8 mouse cellular contexts compared by ENCODE assay signal in the genomic region with DNA sequence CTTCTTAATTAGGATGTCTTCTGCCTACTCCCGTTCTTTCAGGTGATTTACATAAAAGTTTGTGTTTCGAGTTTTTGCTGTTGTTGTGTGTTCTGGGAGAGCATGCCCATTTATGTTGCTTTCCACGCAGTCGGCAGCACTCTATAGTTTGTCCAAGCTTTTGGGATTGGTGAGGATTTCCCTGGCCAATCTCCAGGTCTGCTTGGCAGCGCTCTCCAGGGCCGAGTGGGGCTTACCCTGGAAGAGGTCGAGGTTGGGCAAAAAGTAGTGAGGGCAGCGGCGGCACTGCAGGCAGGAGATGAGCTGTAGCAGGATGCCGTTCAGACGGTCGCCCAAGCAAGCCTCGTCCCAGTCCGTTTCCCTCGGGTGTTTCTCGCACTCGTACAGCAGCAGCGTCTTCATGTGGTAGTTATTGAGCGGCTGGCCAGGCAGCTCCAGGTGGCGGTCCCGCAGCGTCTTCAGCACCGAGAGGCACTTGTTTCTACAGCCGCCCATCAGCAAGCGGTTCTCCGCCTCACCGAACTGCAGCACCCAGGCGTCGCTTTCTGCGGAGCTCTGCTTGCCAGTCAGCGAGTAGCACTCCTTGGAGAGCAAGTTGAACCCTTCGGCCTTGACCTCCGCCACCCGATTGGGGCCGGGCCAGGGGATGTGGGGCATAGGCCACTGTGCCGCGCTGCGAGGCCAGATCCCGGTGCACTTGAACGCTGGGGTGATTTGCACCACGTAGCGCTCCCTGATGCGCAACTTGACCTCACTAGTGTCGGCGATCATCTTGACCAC. TPM values are rescaled to one million over a fixed set of nuclear protein-coding genes. Genes with fewer than 3 reads are reported as not detected.
A peak's percentile ranks its signal among the peaks of the same experiment; 100 is the strongest.
DNase-seq lines count a peak whose midpoint lies in the region; ATAC-seq and TF ChIP-seq lines count a peak whose summit lies in the region.

No protein-coding gene starts in this region.

- 1% methylated on average over 45 of the region's 45 CpGs for WGBS in heart, embryonic 16.5 days
- 7% methylated on average over 45 of the region's 45 CpGs for WGBS in kidney, postnatal 0 days
- under 1% methylated on average over 45 of the region's 45 CpGs for WGBS in liver, postnatal 0 days (ENCODE audit: insufficient replicate concordance)
- WGBS in neural tube, embryonic 13.5 days, result under 1% methylated on average over 45 of the region's 45 CpGs

- peaks cover 3% of the 10 kb centered on the region; the same call in 1 of the 2 replicates for H3K4me1 ChIP-seq in bone marrow macrophage, adult 2 months (ENCODE audit: control insufficient read depth, insufficient read depth, low read length)
- H3K4me1 ChIP-seq in heart, embryonic 16.5 days (ENCODE audit: control insufficient read depth, insufficient read depth, low read length), result peaks cover 11% of the 10 kb centered on the region
- peaks cover 7% of the 10 kb centered on the region; the same call in 1 of the 2 replicates for H3K4me1 ChIP-seq in kidney, postnatal 0 days (replicated peaks; ENCODE audit: insufficient read depth, low read length)
- H3K4me1 ChIP-seq in liver, postnatal 0 days (ENCODE audit: insufficient read depth), result peaks cover 3% of the 10 kb centered on the region; the same call in 1 of the 2 replicates
- peaks cover 49% of the 10 kb centered on the region for H3K4me1 ChIP-seq in neural tube, embryonic 13.5 days (replicated peaks)

- peak overlapping the region; percentile 48 for H3K9ac ChIP-seq in heart, embryonic 16.5 days (ENCODE audit: low read length)
- H3K9ac ChIP-seq in kidney, postnatal 0 days (ENCODE audit: low read depth, low read length), result no peak overlapping the region
- H3K9ac ChIP-seq in liver, postnatal 0 days (replicated peaks), result peak overlapping the region; percentile 18
- peak overlapping the region; percentile 85 for H3K9ac ChIP-seq in neural tube, embryonic 13.5 days

- no peaks in the 10 kb centered on the region for H3K36me3 ChIP-seq in heart, embryonic 16.5 days (ENCODE audit: control insufficient read depth, insufficient read depth)
- no peaks in the 10 kb centered on the region for H3K36me3 ChIP-seq in kidney, postnatal 0 days (ENCODE audit: insufficient read depth, low read length)
- no peaks in the 10 kb centered on the region for H3K36me3 ChIP-seq in liver, postnatal 0 days (replicated peaks; ENCODE audit: insufficient read depth, low read length)
- H3K36me3 ChIP-seq in neural tube, embryonic 13.5 days, result no peaks in the 10 kb centered on the region

- DNase-seq in CD8-positive naive resting alpha-beta T cell, adult 2 months (ENCODE audit: low read depth in 2 of 2, low spot score in 2 of 2), result peak; percentile 18 to 22
- DNase-seq in kidney, postnatal 0 days (ENCODE audit: low spot score), result peak; percentile 53
- DNase-seq in liver, postnatal 0 days, result peak; percentile 66
- DNase-seq in thymus, adult 18-20 months, result peak; percentile 19 to 20

- H3K27ac ChIP-seq in bone marrow macrophage, adult 2 months (ENCODE audit: insufficient read depth, low read depth, low read length), result no peak overlapping the region
- no peak overlapping the region for H3K27ac ChIP-seq in heart, embryonic 16.5 days (ENCODE audit: low read length)
- no peak overlapping the region for H3K27ac ChIP-seq in kidney, postnatal 0 days
- no peak overlapping the region for H3K27ac ChIP-seq in liver, postnatal 0 days (ENCODE audit: low read depth)
- peak overlapping the region; percentile 99 for H3K27ac ChIP-seq in neural tube, embryonic 13.5 days (replicated peaks)

- peaks cover 22% of the 10 kb centered on the region for H3K27me3 ChIP-seq in heart, embryonic 16.5 days (ENCODE audit: control insufficient read depth, insufficient read depth, low read length)
- peaks cover 44% of the 10 kb centered on the region for H3K27me3 ChIP-seq in kidney, postnatal 0 days (ENCODE audit: insufficient read depth, low read length)
- peaks cover 44% of the 10 kb centered on the region for H3K27me3 ChIP-seq in liver, postnatal 0 days (ENCODE audit: insufficient read depth, low read length)
- H3K27me3 ChIP-seq in neural tube, embryonic 13.5 days, result peaks cover 28% of the 10 kb centered on the region

- TF ChIP-seq EP300 in liver, postnatal 0 days (IDR thresholded peaks at IDR 0.05; ENCODE audit: low read depth), result no peak

- H3K4me3 ChIP-seq in bone marrow macrophage, adult 2 months (ENCODE audit: insufficient read depth, low read length), result peak overlapping the region; percentile 56
- H3K4me3 ChIP-seq in heart, embryonic 16.5 days (ENCODE audit: low read length), result peak overlapping the region; percentile 58
- peak overlapping the region; percentile 25 for H3K4me3 ChIP-seq in kidney, postnatal 0 days (replicated peaks; ENCODE audit: low read depth, low read length)
- H3K4me3 ChIP-seq in liver, postnatal 0 days (ENCODE audit: low read depth, low read length), result peak overlapping the region; percentile 43
- peak overlapping the region; percentile 64 for H3K4me3 ChIP-seq in neural tube, embryonic 13.5 days

- no peak for TF ChIP-seq POLR2A in bone marrow macrophage, adult 2 months (IDR thresholded peaks at IDR 0.05; ENCODE audit: borderline replicate concordance, low read depth, low read length)

- ATAC-seq in erythroblast, adult 5-6 weeks (replicated peaks; ENCODE audit: low FRiP score, poor library complexity, severe bottlenecking), result peak; percentile 49
- ATAC-seq in heart, embryonic 16.5 days (replicated peaks; ENCODE audit: extremely low read depth, insufficient read depth, low FRiP score), result peak; percentile 45; the same call in 1 of the 2 replicates
- ATAC-seq in kidney, postnatal 0 days (replicated peaks; ENCODE audit: low FRiP score, low read depth), result 0 out of 2 replicates have a peak, but pooled peaks have one; percentile 52
- peak; percentile 84 for ATAC-seq in liver, postnatal 0 days
- no peak for ATAC-seq in neural tube, embryonic 13.5 days (ENCODE audit: low read depth)

- H3K4me2 ChIP-seq in heart, embryonic 16.5 days (ENCODE audit: low read depth, low read length), result peak overlapping the region; percentile 66
- H3K4me2 ChIP-seq in kidney, postnatal 0 days (ENCODE audit: low read length), result peak overlapping the region; percentile 53
- H3K4me2 ChIP-seq in liver, postnatal 0 days (ENCODE audit: low read depth, low read length), result peak overlapping the region; percentile 68
- H3K4me2 ChIP-seq in neural tube, embryonic 13.5 days, result peak overlapping the region; percentile 69

- TF ChIP-seq CTCF in bone marrow macrophage, adult 2 months (IDR thresholded peaks at IDR 0.05; ENCODE audit: low read depth, low read length), result no peak
- no peak for TF ChIP-seq CTCF in kidney, postnatal 0 days (IDR thresholded peaks at IDR 0.05; ENCODE audit: low read depth)
- no peak for TF ChIP-seq CTCF in liver, postnatal 0 days (IDR thresholded peaks at IDR 0.05; ENCODE audit: low read depth)

- H3K9me3 ChIP-seq in heart, embryonic 16.5 days (replicated peaks; ENCODE audit: control insufficient read depth, low read length), result no peaks in the 10 kb centered on the region
- no peaks in the 10 kb centered on the region for H3K9me3 ChIP-seq in kidney, postnatal 0 days (replicated peaks; ENCODE audit: low read length)
- H3K9me3 ChIP-seq in liver, postnatal 0 days (ENCODE audit: low read length), result no peaks in the 10 kb centered on the region
- no peaks in the 10 kb centered on the region for H3K9me3 ChIP-seq in neural tube, embryonic 13.5 days

RNA-seq across cellular contexts. Expression of gene Mab21l2, which starts 1.8 kb away (rescaled TPM):
- not detected in 2 replicates for polyA plus RNA-seq in bone marrow macrophage, adult 2 months (2012; ENCODE audit: insufficient read depth, insufficient read length, missing spikeins)
- not detected in 2 replicates for total RNA-seq in erythroblast, adult 5-6 weeks (2015; ENCODE audit: low replicate concordance)
- total RNA-seq in erythroblast, adult 5-6 weeks (2017; ENCODE audit: low replicate concordance), result not detected in 2 replicates
- 1.1 and 1.2 TPM in 2 replicates for polyA plus RNA-seq in heart, embryonic 16.5 days (2015; fragmentation: Nextera tagmentation; extraction: Ambion mirVana)
- 0.08 TPM in 2 replicates for polyA plus RNA-seq in kidney, postnatal 0 days (2015; fragmentation: Nextera tagmentation; extraction: Ambion mirVana)
- polyA plus RNA-seq in liver, postnatal 0 days (2015; fragmentation: Nextera tagmentation; extraction: Ambion mirVana), result 0.26 and 0.28 TPM in 2 replicates
- 226 and 250 TPM in 2 replicates for polyA plus RNA-seq in neural tube, embryonic 13.5 days (2015; fragmentation: Nextera tagmentation; extraction: Ambion mirVana)

Comparison
In these comparisons a context has a peak if more than half of its experiments do, and no peak if none do; other contexts are left out.
1. RNA of gene Mab21l2, which starts 1.8 kb away (polyA plus RNA-seq): 226 to 250 TPM in neural tube, embryonic 13.5 days; 1.1 to 1.2 TPM in heart, embryonic 16.5 days, 0.26 to 0.28 TPM in liver, postnatal 0 days, 0.08 TPM in kidney, postnatal 0 days and not detected in bone marrow macrophage, adult 2 months; every median in the first group is over 100 times any median in the second.
2. Peak in every context shown above with its lines, with median percentiles within 50 percentile points of each other: DNase-seq, H3K4me3 ChIP-seq and H3K4me2 ChIP-seq.